Mouse (Mus musculus) brain, adult 2 months (tissue): ENCODE measurements around the gene 1700023F06Rik.
"Not testable (repeated sequence)": the region's sequence is repeated elsewhere in the genome, so short reads cannot be mapped to it uniquely, and the experiment has no call there.

Experiments
- DNase-seq: peaks from one replicate; pipeline ENCODE4 v3.0.0; 2011; ENCODE audit warnings: low read depth, low spot score

1700023F06Rik gene

DNA sequence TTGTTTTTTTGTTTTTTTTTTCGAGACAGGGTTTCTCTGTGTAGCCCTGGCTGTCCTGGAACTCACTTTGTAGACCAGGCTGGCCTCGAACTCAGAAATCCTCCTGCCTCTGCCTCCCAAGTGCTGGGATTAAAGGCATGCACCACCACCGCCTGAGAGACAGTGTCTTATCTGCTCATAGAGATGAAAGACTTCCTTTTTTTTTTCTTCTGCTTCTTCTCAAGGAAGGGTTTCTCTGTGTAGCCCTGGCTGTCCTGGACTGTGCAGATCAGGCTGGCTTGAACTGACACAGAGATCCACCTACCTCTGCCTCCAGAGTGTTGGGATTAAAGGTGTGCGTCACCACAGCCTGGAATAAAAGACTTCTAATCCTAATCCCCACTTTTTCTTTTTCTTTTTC is 14.4 kb upstream of the 1700023F06Rik start:
- DNase-seq: not testable (repeated sequence)

DNA sequence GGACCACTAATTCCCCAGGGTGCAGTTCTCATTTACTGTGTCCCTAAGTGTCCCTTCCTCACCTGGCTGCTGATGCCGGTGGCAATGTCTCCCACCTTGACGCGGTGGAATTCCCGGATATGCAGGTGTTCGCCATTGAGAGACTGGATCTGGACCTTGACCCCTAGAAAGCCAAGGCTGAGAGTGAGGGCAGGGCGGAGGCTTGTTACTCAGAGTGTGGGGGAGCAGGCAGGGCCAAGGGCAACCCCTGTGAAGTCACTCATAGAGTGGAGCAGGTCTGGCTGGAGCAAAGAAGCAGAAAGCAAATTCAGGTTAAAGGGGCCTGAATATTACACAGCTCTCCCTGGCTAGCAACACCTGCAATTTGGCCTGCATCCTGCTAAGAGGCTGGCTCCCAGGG is 13.1 kb upstream of the 1700023F06Rik start:
- DNase-seq: no peak

DNA sequence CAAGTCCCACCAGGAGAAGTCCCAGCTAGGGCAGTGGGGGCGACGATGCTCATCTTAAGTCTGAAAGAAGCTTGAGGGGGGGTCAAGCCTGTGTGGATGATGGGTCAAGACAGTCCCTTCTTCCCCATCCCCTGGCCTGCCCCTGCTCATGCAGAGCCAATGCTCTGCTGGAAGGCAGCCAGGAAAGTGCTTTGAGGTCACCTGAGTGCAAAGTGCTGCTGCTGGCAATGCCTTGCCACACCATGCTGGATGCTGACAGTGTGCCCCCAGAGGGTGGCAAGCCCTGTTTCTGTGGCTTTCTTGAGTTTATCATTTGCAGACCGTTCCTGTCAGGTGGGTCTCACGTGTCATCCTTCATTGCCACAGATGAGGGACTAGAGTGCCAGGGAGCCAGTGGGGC is 11.6 kb upstream of the 1700023F06Rik start:
- DNase-seq: no peak

DNA sequence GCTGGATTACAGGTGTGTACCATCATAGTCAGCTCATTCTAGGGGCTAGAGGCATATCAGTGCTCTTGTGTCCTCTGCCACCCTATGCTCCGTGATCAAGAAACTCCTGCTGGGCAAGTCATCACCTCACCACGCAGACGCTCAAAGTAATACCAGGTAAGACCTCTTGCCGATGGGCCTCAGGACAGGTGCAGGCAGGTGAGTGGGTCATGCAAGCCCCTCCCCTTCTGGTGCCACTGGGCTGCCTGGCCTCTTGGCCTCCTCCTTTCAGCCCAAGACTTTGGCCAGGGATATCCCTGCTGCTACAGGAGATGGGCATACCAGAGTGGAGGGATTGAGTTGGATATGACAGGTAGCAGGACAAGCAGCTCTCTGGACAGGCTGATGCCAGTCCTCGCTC is 10.9 kb upstream of the 1700023F06Rik start:
- no peak for DNase-seq

DNA sequence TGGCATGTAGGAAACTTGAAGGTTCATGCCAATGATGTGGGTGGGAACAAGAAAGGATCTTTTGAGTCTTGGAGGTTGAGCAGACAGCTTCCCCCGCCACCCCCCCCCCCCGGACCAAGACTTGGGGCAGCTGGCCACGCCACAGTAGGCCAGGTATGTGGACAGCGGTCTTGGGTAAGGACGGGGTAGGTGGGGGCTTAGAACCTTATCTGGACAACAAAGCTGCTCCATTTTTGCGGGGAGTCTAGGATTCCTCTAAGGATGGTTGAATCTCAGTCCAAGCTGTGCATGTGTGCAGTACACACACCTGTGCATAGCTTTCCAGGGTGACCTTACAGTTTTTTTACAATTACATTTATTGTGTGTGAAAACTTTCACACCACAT is 10.2 kb upstream of the 1700023F06Rik start:
- no peak for DNase-seq

DNA sequence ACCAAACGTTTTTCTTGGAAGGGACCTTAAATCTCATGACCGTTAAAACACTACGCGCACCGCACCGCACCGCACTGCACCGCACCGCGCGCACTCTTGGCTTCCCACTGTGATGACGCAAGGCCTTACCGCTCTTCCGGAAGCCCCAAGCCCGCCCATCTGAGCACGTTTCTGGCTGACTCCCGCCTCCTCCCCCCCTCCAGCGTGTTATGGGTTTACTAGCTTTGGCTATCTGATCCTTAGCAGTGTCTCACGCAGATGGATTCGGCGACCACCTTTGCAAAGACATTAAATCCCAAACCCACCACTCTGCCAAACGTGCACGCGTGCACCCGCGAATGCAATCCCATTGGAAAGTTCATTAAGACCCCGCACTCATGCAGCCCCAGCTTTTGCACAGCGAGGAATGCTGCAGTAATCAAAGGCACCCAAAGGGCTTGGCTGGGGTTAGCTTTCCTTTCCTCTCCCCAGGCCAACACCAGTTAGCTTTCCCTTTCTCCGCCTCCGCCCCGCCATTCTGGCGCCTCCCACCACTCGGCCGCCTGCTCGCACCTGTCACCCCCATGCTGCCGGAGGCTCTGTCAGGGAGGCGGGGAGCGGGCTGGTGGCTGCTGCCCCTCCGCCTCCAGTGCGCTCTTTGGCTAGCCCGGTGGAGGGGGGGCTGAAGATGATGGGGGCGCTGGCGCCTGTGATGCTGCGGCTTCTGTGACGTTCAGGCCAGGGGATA is 9.6 kb upstream of the 1700023F06Rik start, which contains the start of gene Spata32:
Gene Spata32, minus strand, starts transcription at position 643 of the 727 bp plus-strand sequence.
- DNase-seq: peak; percentile 93

DNA sequence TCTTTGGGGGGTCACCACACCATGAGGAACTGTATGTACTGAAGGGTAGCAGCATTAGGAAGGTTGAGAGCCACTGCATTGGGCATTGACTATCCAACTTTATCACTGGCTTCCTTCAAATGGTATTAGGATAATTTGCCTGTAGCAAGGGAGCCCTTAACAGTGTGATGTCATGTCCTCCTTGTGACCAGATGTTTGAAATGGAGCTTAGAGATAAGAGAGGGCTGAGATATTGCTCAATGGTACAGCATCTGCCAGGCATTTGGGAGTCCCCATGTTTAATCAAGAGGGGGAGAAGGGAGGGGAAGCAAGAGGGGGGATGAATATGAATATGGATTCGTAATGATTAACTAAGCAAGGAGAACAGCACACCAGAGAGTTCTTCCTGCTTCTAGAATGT is 7.0 kb upstream of the 1700023F06Rik start:
- DNase-seq: no peak

DNA sequence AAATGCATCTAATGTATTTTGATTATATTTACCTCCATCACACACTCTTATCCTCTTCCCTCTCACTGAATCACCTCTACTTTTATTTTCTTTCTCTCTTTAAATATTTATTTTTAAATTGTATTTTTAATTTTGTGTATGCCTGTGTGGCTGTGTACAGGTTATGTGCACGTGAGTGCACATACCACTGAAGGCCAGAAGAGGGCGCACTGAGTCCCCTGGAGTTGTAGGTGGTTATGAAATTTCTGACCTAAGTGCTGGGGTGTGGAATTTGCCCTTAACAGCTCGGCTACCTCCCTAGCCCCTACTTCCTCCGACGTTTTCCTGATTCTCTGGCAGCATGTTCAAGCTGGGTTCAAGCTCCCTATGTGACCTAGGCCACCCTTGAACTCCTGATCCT is 5.4 kb upstream of the 1700023F06Rik start:
- DNase-seq: no peak

DNA sequence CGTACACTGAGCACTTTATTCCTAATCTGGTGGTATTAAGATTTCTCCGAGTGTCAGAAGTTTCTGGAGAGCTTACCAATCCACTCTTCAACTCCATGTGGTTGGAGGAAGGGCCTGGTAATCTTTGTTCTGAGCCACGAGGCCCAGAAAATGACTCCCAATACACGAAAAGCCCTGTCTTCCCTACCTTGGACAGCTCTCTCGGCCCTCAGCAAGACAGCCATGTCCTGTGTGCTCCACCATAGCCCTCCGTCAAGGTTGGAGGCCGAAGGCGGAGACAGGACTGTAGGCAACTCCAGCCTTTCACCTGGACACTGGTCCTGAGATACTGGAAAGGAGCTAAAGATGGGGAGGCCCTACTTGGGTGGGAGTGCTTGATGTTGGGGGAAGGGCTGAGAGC is 1.9 kb upstream of the 1700023F06Rik start:
- no peak for DNase-seq

DNA sequence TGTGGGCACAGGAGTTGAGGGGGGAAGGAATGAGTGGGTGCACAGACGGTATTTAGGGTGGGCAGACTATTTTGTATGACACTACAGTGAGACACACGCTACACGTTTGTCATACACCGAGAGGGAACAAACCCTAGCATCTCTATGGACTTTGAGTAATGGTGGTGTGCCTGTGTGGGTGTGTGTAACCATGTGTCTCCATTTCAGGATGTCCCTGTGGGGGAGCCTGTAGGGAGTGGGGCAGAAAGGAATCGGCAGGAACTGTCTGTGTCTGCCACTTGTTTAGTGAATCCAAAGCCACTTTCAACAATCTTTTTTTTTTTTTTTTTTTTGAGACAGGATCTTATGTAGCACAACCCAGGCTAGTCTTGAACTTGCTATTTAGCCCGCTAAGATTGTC is 2.2 kb downstream of the 1700023F06Rik start:
- DNase-seq: peak; percentile 67

DNA sequence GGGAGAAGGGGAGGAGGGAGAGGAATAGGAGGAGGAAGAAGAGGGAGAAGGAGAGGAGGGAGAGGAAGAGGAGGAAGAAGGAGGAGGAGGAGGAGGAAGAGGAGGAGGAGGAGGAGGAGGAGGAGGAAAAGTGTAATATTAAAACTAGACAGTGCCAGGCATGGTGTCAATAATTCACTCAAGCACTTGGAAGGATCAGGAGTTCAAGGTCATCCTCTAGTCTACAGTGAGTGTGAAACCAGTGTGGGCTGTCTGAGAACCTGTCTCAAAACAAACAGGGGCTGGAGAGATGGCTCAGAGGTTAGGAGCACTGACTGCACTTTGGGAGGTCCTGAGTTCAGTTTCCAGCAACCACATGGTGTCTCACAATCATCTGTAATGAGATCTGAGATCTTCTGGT is 6.0 kb downstream of the 1700023F06Rik start:
- no peak for DNase-seq

DNA sequence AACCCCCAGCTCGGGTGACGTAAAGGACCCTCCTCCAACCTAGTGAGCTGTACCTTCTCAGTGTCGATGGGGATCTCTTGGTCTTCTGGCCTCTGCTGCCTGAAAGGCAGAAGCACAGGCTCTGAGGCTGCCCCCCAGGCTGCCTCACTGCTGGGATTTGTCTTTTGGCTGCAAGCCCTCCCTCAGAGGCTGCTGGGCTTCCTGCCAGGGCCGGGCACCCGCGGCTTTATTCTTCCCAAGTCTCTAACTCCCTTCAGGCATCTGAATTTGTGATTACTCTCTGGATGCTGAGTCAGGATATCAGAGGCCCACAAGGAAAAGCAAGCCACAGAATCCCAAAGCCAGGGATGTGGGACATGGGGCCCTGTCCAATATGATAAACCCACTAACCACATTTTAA is 6.7 kb downstream of the 1700023F06Rik start:
- DNase-seq: peak; percentile 83

DNA sequence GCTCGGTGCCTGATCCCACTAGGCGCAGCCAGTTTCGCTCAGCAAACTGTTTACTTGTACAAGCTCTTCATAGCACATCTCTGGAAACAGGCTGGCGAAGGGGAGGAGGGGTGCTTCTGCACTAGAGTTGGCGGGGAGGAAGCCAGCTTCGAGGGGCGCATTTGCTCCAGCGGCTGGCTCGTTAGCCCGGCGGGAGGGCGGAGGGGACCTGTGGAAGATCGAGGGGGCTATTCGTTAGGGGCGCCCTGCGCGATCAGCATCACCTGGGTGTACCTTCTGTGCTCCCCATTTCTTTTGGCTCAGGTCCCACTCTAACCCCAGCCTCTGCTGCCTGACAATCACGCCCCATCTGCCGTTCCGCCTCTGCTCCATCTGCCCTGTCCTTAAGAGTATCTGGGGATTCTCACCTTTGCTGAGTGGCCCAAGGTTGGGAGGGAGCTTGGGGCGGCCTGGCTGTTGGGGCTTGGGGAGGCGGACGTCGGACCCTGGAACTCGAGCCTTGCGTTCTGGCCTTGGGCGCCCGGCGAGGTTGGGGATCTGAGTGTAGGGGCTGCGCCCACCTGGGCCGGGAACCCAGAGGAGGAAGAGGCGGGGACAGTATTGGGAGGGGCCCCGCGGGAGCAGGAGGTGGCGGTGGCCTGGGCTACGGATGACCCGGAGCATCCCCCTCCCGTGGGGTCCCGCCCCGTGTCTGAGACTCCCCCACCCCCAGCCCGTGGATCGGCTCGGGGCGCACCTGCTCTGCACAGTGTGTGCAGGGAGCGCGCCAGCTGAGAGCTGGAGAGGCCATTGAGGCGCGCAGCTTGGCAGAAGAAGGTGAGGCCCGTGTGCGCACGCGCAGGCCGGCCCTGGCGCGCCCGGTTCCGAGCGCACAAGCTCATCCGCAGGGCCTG is 9.2 kb downstream of the 1700023F06Rik start:
- peak; percentile 95 for DNase-seq

DNA sequence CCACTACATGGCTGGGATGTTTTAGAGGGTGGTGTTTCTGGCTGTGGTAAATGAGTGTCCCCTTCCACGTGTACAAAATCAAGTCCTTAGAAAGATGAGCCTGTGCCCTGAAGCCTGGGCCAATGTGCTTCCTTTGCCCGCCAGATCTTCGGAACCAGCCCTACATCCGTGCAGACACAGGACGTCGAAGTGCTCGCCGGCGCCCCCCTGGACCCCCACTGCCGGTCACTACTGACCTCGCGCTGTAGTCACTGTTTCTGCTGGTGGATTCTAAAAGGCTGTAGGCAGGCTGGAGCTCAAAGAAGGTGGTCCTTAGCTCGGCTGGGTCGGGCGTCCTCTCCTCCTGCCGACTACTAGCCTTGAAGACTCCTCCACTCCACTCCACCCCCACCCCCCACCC is 10.0 kb downstream of the 1700023F06Rik start:
- no peak for DNase-seq

DNA sequence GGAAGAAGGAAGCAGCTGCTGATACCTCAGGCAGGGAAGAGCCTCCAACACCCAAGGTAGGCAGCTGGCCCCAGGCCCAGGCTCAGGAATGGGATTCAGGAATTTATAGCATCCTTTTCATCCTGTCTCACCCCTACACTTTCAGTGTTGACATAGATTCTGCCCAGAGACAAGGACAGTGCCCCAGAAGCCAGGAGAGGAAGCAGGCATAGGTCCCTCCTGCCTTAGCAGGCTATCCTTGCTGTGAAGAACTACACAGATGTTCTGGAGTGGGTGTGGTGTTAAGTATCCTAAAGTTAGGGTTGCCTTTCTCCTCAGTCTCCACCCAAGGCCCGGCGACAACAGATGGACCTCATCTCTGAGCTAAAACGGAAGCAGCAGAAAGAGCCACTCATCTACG is 11.0 kb downstream of the 1700023F06Rik start:
- peak; percentile 85 for DNase-seq

DNA sequence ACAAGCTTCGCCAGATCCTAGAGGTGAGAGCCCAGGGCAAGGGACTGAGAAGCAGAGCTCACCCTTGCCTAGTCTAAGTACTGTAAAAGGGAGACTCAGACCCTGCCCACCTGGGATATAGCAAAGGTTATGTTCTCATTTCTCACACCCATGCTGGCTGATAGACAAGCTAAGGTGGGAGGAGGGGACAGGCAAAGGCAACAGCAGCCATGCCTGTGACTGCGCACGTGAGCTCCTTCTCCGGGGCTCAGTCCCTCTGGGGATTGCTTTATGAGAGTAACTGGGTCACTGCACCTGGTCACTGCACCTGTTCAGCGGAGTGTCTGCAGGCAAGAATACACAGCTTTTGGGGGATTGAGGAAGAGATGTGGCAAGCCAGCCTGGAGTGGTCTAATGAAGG is 12.7 kb downstream of the 1700023F06Rik start:
- peak; percentile 68 for DNase-seq

DNA sequence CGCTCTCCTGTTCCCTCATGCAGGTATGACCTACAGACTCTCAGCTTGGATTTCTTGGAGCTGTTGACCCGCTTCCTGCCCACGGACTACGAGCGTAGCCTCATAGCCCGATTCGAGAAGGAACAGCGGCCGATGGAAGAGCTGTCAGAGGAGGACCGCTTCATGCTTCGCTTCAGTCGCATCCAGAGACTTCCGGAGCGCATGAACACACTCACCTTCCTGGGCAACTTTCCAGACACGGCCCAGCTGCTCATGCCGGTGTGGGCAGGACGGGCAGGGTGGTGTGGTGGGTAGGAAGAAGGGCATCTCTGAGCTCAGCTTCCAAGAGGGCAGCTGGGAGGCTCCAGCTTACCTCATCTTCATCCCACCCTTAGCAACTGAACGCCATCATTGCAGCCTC is 13.1 kb downstream of the 1700023F06Rik start:
- peak; percentile 64 for DNase-seq

DNA sequence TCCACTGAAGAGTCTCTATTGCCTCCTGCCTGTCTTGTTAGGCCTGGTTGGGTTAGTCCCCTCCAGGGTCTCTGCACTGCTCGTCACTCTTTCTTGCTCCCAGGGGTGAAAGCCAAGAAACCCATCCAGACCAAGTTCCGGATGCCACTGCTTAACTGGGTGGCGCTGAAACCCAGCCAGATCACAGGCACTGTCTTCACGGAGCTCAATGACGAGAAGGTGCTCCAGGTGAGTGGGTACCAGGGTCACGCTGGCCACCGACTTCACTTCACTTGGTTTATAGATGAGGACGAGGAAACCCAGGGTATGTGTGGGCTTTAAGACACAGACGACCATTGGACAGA is 14.6 kb downstream of the 1700023F06Rik start:
- no peak for DNase-seq

DNA sequence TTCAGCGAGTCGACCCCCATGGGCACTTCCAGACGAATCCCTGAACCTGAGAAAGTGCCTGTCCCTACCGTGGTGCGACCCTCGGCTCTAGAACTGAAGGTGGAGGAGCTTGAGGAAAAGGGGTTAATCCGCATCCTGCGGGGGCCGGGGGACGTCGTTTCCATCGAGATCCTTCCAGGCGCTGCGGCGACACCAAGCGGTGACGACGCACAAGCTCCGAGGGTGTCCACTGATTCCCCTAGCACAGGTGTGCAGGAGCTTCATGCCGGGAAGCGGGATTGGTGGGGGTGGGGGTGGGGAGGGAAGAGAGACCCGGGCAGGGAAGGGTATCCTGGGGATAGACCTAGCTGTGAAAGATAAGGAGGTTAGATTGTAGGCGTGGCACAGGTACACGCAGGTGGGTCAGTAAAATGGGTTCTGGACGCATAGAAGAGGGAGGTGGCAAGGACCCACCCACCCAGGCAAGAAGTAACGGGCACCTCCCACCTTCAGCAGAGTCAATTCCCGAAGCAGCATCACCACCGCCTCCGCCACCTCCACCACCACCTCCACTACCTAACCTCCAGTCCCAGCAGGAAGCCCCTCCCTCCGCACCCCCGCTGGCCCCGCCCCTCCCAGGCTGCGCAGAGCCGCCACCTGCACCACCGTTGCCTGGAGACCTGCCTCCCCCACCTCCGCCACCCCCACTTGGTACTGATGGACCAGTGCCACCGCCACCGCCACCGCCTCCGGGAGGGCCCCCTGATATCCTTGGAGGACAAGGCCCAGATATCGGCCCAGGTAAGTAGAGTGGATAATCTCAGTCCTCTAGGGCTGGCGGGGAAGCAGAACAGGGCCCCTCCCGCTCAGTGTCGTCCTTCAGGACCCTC is 15.2 kb downstream of the 1700023F06Rik start:
- DNase-seq: peak; percentile 93

DNA sequence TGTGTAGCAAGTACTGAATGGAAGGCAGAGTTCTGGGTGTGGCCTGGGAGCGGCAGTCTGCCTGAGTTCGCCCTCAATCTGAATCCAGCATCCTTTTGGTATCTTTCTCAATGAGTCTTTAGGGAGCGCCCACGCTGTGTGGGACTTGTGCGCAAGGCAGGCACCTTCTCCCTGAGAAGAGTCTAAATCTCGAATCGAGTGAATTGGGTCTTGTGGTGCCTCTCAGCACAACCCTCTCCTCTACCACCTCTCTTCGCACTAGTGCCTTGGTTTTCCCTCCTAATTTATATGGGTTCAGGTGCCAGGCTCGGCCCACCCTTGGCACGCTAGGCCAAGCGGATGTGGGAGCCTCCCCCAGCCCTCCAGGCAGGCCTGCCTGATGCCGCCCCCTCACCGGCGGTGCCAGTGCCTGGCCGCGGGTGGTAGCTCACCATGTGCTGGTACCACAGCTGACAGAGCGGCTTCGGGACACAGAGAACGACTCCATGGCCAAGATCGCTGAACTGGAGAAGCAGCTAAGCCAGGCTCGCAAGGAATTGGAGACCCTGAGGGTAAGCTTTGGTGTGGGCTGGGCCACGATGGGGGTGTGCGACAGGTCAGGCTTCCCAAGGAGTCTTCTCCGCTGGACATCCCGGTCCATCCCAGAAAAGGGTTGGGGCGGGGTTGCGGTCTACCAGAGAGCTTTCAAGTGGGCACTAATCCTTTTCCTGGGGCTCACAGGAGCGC is 16.0 kb downstream of the 1700023F06Rik start:
- peak; percentile 90 for DNase-seq

DNA sequence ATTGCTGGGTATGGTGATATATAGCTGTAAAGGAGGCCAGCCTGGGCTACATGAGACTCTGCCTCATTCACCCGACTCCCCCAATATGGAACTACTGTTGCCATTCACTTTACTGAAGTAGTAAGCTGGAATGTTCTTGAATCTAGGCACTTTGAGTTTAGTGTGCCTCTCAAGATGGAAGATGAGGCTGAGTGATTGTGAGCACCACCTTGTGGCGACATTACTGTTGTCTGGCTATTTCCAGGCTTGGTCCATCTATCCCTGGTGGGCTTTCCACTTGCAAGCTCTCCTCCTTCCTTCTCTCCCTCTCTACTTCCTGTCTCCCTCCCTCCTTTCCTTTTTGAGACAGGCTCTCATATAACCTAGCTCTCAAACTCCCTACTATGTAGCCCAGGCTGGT is 23.5 kb downstream of the 1700023F06Rik start:
- peak; percentile 80 for DNase-seq
